Mouse (Mus musculus) spleen, adult 2 months (tissue): ENCODE measurements around the gene Dclk1. TPM values are rescaled to one million over a fixed set of nuclear protein-coding genes. Genes with fewer than 3 reads are reported as not detected.
"Not testable (repeated sequence)": the region's sequence is repeated elsewhere in the genome, so short reads cannot be mapped to it uniquely, and the experiment has no call there.

Experiments used
- DNase-seq, 2 experiments: peaks; one replicate each; pipeline versions ENCODE4 v3.0.0 to v3.0.0-alpha.2; 2012 to 2021; ENCODE audit warnings: low spot score in 2 of 2, low read depth in 1 of 2
- H3K27ac ChIP-seq: fragments of 200-500 bp; 2 replicates; pipeline ENCODE4 v1.5.1; 2012; ENCODE audit warnings: low read length, inconsistent platforms; ENCODE audit not compliant: insufficient read depth
- H3K27me3 ChIP-seq: fragments of 200-500 bp; 2 replicates; pipeline ENCODE4 v1.6.1; 2012; ENCODE audit warnings: mild to moderate bottlenecking, moderate library complexity, low read length, inconsistent platforms; ENCODE audit not compliant: control insufficient read depth, insufficient read depth
- H3K36me3 ChIP-seq: fragments of 200-500 bp; 2 replicates; pipeline ENCODE4 v1.6.1; 2012; ENCODE audit warnings: mild to moderate bottlenecking, low read length, inconsistent platforms; ENCODE audit not compliant: control insufficient read depth, insufficient read depth
- H3K4me1 ChIP-seq: fragments of 200-500 bp; 2 replicates; pipeline ENCODE4 v1.6.1; 2011; ENCODE audit warnings: inconsistent platforms; ENCODE audit not compliant: control insufficient read depth, insufficient read depth, insufficient read length
- H3K4me3 ChIP-seq: fragments of 200-500 bp; 2 replicates; pipeline ENCODE4 v1.5.1; 2011; ENCODE audit warnings: mild to moderate bottlenecking, inconsistent platforms; ENCODE audit not compliant: insufficient read depth, insufficient read length; ENCODE audit errors: extremely low read depth
- CTCF ChIP-seq: fragments of 200-500 bp; IDR thresholded peaks from 2 replicates; pipeline ENCODE4 v1.5.1; 2011; ENCODE audit warnings: mild to moderate bottlenecking, inconsistent platforms; ENCODE audit not compliant: insufficient read depth, insufficient read length, insufficient replicate concordance; ENCODE audit errors: extremely low read depth
- POLR2A ChIP-seq: fragments of 200-500 bp; IDR thresholded peaks from 2 replicates; pipeline ENCODE4 v1.6.1; 2011; ENCODE audit warnings: low read depth, low read length, inconsistent platforms
- WGBS: fragments of 180-500 bp; shearing (Covaris S2); methylation state at CpG from one replicate; pipeline ENCODE4 v1.1.7; 2018; 5-methylcytosine and 5-hydroxymethylcytosine counted together
- polyA plus RNA-seq: library from polyadenylated mRNA; depleted of rRNA; stranded (reverse); fragments of >200 nt; gene quantifications from 2 replicates; pipeline ENCODE4 v1.2.3, GENCODE M21; 2012; rRNA removed

Gene Dclk1
- 2.9 and 3.0 TPM in 2 replicates for polyA plus RNA-seq

DNA sequence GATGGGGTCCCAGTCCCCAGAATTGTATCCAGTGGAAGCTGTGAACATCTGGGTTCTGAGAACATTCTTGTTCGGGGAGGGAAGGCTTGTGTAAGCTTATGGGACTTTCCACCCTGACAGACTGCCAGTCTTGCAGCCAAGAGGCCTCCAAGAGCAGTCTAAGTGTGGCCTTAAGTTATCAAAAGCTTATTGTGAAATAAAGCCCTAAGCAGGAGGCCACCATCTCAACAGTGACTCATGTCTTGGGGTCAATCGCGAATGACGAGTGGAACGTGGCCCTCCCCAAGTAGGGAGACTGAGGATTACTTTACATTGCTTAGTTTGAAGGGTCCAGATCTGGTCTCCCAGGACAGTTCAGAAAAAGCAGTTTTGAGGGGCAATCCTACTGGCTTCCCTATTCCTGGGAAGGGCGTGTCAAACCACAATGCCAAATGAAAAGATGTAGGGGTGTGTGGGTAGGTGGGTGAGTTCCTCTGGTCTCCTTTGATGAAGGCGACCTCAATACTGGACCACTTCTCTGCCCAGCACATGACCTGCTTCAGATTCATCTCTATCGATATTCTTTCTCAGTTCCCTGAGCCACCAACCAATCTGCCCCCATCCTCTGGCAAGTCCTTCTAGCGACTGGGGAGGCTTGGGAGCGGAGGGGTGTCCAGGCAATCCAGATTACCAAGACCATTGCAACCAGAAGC, at the start of gene Dclk1:
Gene Dclk1 (plus strand): TSS at position 635 of the 692 bp plus-strand sequence.
- H3K4me3 ChIP-seq = peak within 1 kb of the TSS; percentile 17; the same call in 1 of the 2 replicates
- H3K4me1 ChIP-seq = no peaks in the 10 kb centered on the region
- H3K36me3 ChIP-seq = no peaks in the 10 kb centered on the region
- H3K27ac ChIP-seq = no peak within 1 kb of the TSS
- no peaks in the 10 kb centered on the region for H3K27me3 ChIP-seq
- no peak for TF ChIP-seq POLR2A
- no peak for TF ChIP-seq CTCF
- WGBS = 45% methylated on average over 10 of the region's 10 CpGs
- no peak for DNase-seq

DNA sequence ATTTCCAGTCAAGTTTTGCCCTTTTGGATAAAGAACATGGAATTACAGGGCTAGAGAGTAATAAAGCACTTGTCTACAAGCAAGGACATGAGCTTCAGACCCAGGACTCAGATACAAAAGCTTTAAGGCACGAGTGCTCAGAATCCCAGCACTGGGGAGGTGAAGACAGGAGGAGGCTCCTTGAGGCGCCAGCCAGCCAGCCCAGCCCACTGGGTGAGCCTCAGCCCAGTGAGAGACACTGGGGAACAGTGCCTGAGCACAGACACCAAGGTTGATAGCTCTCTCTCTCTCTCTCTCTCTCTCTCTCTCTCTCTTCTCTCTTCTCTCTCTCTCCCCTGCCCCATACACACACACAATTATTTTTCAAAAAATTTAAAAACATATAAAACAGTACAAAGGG, 48.8 kb upstream of the Dclk1 start:
- H3K27me3 ChIP-seq = no peaks in the 10 kb centered on the region
- no peaks in the 10 kb centered on the region for H3K4me1 ChIP-seq
- H3K27ac ChIP-seq = no peak overlapping the region
- no peak for DNase-seq
- TF ChIP-seq CTCF = no peak
- TF ChIP-seq POLR2A = no peak
- no peak overlapping the region for H3K4me3 ChIP-seq
- no peaks in the 10 kb centered on the region for H3K36me3 ChIP-seq
- WGBS = 65% methylated on average over 2 of the region's 2 CpGs

DNA sequence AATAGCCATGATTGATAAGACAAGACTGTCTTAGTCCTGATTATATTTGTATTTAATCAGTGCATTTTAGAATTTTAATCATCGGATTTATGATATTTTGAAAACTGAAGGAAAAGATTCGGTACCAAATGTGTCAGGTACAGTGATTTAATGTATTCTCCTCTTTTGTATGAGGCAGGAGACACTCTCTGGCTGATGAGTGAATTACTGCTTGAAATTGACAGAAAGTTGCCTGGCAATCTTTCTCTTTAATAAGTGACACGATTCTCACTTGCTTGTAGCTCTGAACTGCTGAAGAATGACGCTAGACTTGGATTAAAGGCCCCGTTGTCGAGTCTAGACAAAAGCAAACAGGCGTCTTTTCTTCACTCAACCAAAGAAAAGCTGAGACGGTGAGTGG, 47.4 kb upstream of the Dclk1 start:
- Histone ChIP-seq H3K4me1 (no peaks in the 10 kb centered on the region), H3K36me3 (no peaks in the 10 kb centered on the region), H3K27me3 (no peaks in the 10 kb centered on the region), H3K4me3 (no peak overlapping the region), H3K27ac (no peak overlapping the region)
- no peak for DNase-seq
- 84% methylated on average over 8 of the region's 8 CpGs for WGBS
- no peak for TF ChIP-seq CTCF
- no peak for TF ChIP-seq POLR2A

DNA sequence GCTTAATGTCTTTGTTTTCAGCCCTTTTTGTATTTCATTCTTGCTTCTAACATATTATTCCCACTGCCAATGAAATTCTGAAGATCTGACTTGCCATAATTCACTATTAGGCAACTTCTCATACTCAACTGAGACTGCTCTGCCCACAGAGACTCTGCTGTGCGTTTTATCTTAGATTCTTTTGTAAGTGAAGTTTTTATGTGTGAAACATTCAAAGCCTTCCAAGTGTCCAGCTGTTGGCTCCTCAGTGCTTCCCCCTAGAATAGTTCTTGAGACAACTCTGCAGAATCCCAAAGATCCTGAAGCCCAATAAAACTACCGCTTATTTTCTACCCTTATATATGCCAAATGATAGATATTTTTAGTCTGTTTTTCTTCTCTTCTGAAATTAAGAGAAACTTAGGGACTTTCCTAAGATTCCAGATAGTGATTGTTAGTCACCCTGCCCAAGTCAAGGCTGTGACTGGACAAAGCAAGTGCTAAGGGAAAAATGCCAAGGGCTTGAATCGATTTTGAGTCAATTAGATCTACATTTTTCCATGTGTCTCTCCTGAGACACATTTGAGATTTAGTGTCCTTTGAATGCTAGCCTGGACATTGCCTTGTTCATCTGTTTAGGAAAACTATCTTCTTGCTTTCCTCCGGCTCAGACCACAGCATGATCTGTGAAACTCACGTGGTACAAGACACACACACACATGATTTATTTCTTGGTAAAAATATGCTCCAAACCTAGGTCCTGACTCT, 46.4 kb upstream of the Dclk1 start:
- no peaks in the 10 kb centered on the region for H3K4me1 ChIP-seq
- H3K36me3 ChIP-seq = no peaks in the 10 kb centered on the region
- no peak for DNase-seq
- H3K4me3 ChIP-seq = no peak overlapping the region
- TF ChIP-seq POLR2A (no peak), CTCF (no peak)
- no peaks in the 10 kb centered on the region for H3K27me3 ChIP-seq
- H3K27ac ChIP-seq = no peak overlapping the region
- WGBS = 81% methylated on average over 5 of the region's 5 CpGs

DNA sequence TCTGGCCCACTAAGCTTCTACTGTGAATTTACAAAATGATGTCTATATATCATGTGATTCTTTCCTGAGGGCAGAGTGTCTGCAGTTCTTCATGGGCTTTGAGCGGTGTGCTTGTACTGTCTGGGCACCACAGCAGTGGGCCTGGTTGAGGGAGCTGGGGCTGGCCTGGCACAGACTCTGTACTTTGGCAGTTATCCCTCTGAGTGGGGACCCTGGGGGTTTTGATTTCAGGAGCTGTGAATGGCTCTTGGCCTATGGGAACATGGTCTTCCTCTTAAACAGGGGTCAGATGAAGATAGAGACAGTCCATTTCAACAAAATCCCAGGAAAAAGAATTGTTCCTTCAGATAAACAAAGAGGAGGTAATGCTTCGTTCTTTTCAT, 45.8 kb upstream of the Dclk1 start:
- Histone ChIP-seq H3K4me3 (no peak overlapping the region), H3K4me1 (no peaks in the 10 kb centered on the region), H3K36me3 (no peaks in the 10 kb centered on the region), H3K27ac (no peak overlapping the region), H3K27me3 (no peaks in the 10 kb centered on the region)
- WGBS = 90% methylated on average over 2 of the region's 2 CpGs
- DNase-seq = no peak
- TF ChIP-seq CTCF = no peak
- no peak for TF ChIP-seq POLR2A

DNA sequence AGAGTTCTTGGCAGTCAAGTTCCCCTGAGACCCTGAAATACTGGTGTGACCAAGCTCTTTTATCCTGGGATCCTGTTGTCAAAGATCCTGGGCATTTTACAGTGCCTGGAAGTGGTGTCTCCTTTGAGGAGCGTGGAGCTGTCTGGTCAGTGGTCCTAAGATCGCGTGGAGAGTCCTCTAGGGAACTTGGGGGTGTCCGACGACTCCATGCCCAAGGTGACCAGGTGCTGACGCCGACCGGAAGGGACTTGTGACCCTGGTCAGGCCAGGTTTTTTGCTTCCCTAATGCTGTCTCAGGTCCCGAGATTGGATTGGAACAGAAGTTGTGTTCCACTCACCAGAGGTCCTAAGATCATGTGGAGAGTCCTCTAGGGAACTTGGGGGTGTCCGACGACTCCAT, 38.5 kb upstream of the Dclk1 start:
- H3K4me1 ChIP-seq, H3K36me3 ChIP-seq, DNase-seq, H3K4me3 ChIP-seq, H3K27ac ChIP-seq, H3K27me3 ChIP-seq: not testable (repeated sequence)
- WGBS = 91% methylated on average over 11 of the region's 11 CpGs

DNA sequence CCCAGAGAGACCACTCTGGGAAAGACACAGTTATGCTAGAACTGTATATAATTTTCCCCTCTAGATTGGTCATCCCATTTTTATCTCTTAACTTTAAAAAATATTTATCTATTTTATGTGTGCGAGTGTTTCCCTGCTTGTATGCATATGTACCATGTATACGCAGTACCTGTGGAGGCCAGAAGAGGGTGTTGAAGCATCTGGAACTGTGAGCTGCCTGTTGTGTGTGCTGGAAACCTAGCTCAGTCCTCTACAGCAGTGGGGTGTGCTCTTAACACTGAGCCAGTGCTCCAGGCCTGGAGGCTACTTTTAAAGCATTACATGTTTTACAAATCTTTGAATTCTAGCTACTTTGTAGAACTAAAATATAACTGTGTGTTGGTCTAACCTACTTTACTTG, 35.8 kb upstream of the Dclk1 start:
- Histone ChIP-seq H3K27me3 (no peaks in the 10 kb centered on the region), H3K4me3 (no peak overlapping the region), H3K4me1 (no peaks in the 10 kb centered on the region), H3K27ac (no peak overlapping the region), H3K36me3 (no peaks in the 10 kb centered on the region)
- 88% methylated on average over 2 of the region's 2 CpGs for WGBS
- DNase-seq = no peak
- TF ChIP-seq POLR2A (no peak), CTCF (no peak)
